Mouse (Mus musculus): Measurements from ENCODE around the gene Tbc1d25.

DNA sequence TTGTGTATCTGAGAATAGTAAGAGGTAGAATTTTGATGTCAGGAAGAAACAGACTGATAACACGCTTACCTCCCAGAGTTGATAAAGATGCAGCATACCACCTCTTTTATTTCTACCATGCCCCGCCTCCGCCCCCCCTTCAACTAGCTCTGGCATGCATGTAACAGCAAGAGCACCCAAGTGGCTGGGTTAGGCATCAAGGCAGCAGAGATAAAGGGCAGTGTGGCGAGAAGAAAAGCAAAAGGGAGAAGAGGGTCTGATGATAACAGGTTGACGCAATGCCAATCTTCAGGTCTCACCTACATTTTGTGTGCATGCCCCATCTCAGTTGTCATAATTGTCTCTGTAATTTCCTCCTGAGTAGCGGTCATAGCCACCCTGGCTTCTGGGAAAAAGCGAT is 33.0 kb downstream of the Tbc1d25 start:
- TF ChIP-seq POLR2A (IDR thresholded peaks at IDR 0.05; ENCODE audit: low read depth, low read length) (no peak), CTCF (IDR thresholded peaks at IDR 0.05; ENCODE audit: borderline replicate concordance, insufficient read depth, low read length) (no peak)

All from embryonic fibroblast, embryonic 13.5 days (primary cell).